Mouse (Mus musculus): ENCODE data around the gene Best3.

- TF ChIP-seq CTCF (IDR thresholded peaks at IDR 0.05; ENCODE audit: low read depth, low read length) (no peak), POLR2A (IDR thresholded peaks at IDR 0.05; ENCODE audit: insufficient read depth, low read length) (no peak), EP300 (IDR thresholded peaks at IDR 0.05; ENCODE audit: insufficient read depth, low read depth, low read length) (no peak)
These were observed 7.9 kb downstream of the Best3 start for GRCm38 (mm10) chr10:116993971-116994370.

Measured in ES-Bruce4 (cell line).